Mouse (Mus musculus) layer of hippocampus, postnatal 36 days (tissue): ENCODE results near the gene Jarid2. TPM values are rescaled to one million over a fixed set of nuclear protein-coding genes. Genes with fewer than 3 reads are reported as not detected.
A peak's percentile ranks its signal among the peaks of the same experiment; 100 is the strongest.

Experiments
- DNase-seq, 2 experiments: peaks; one replicate each; pipeline ENCODE4 v3.0.0; 2022
- total RNA-seq, 2 experiments: library from RNA; stranded (reverse); gene quantifications; 2 replicates each; pipeline ENCODE4 v1.2.3; 2021

The Jarid2 gene
- total RNA-seq, 2 experiments from 2014 or later: 29.8 to 34.0 TPM

GRCm38 (mm10) chr13:44730146-44730864 is 1.0 kb downstream of the Jarid2 start:
- DNase-seq: peak; percentile 100

- peak; percentile 92 for DNase-seq
Observed at GRCm38 (mm10) chr13:44730939-44731551, 1.8 kb downstream of the Jarid2 start.

- DNase-seq: peak in 1 of 2 experiments; percentile 21
Observed at GRCm38 (mm10) chr13:44731727-44732441, 2.6 kb downstream of the Jarid2 start.

- no peak for DNase-seq
Observed at GRCm38 (mm10) chr13:44732442-44732974, 3.2 kb downstream of the Jarid2 start.

GRCm38 (mm10) chr13:44733036-44733372 is 3.7 kb downstream of the Jarid2 start:
- no peak for DNase-seq

GRCm38 (mm10) chr13:44733373-44734111 is 4.3 kb downstream of the Jarid2 start:
- DNase-seq: peak; percentile 69 to 78

- DNase-seq: no peak
Observed at GRCm38 (mm10) chr13:44734441-44734840, 5.2 kb downstream of the Jarid2 start.

- DNase-seq: no peak
Observed at GRCm38 (mm10) chr13:44735088-44735690, 5.9 kb downstream of the Jarid2 start.

GRCm38 (mm10) chr13:44737297-44737696 is 8.0 kb downstream of the Jarid2 start:
- DNase-seq: no peak

- peak; percentile 15 to 26 for DNase-seq
Observed at GRCm38 (mm10) chr13:44751780-44752179, 22.5 kb downstream of the Jarid2 start.

GRCm38 (mm10) chr13:44753206-44753605 is 23.9 kb downstream of the Jarid2 start:
- no peak for DNase-seq

GRCm38 (mm10) chr13:44755434-44755833 is 26.2 kb downstream of the Jarid2 start:
- no peak for DNase-seq

GRCm38 (mm10) chr13:44758750-44759149 is 29.5 kb downstream of the Jarid2 start:
- no peak for DNase-seq

- DNase-seq: no peak
Observed at GRCm38 (mm10) chr13:44760761-44761160, 31.5 kb downstream of the Jarid2 start.

GRCm38 (mm10) chr13:44763068-44763467 is 33.8 kb downstream of the Jarid2 start:
- DNase-seq: no peak

GRCm38 (mm10) chr13:44767751-44768150 is 38.5 kb downstream of the Jarid2 start:
- DNase-seq: no peak

- DNase-seq: no peak
Observed at GRCm38 (mm10) chr13:44770808-44771605, 41.7 kb downstream of the Jarid2 start.

- no peak for DNase-seq
Observed at GRCm38 (mm10) chr13:44772816-44773215, 43.5 kb downstream of the Jarid2 start.

- no peak for DNase-seq
Observed at GRCm38 (mm10) chr13:44774351-44774750, 45.1 kb downstream of the Jarid2 start.

GRCm38 (mm10) chr13:44775396-44775795 is 46.1 kb downstream of the Jarid2 start:
- no peak for DNase-seq

- DNase-seq: no peak
Observed at GRCm38 (mm10) chr13:44780506-44780905, 51.2 kb downstream of the Jarid2 start.
